Mouse (Mus musculus) left cerebral cortex, adult 9 months (tissue): ENCODE data around the gene Gm1043.

ENCODE experiments used
- DNase-seq, 2 experiments: peaks; one replicate each; pipeline ENCODE4 v3.0.0; 2022; ENCODE audit warnings: low spot score in 2 of 2

Gm1043 gene

DNA sequence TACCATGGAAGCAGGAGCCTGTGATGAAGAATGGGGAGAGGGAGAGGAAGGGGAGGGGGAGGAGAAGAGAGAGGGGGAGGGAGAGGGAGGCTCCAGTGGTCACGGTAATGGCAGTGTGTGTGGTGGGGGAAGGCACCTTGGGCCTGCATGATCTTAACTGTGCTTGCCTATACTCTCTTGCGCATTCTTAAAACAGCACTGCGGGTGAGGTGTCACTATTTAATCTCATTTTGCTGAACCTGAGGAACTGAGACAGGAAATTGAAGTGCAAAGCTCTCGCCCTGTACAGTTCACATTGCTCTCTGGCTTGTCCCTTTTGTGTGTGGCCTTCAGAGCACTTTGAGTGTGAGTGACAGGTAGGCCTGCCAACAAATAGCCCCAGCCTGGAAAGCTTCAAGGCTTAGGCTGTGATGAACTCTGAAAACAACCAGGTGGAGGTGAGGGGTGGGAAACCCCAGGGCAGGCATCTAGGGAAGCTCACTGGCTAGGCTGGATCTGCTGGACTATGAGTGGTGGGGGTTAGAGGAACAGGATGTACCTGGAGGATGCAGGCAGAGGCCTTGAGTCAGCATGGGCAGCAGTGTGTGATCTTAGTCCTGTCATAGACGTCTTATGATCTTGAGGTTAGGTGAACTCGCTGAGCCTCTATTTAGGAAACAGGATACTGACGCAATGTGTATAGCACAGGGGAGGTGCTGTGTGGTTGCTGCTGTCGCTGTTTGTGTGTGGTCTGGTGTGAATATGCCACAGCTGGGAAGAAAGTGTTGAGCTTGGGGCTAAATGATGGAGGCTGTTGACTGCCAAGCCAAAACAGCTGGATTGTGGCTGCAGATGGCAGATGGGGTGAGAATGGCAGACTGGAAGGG lies 18.2 kb upstream of the Gm1043 start:
- no peak for DNase-seq

DNA sequence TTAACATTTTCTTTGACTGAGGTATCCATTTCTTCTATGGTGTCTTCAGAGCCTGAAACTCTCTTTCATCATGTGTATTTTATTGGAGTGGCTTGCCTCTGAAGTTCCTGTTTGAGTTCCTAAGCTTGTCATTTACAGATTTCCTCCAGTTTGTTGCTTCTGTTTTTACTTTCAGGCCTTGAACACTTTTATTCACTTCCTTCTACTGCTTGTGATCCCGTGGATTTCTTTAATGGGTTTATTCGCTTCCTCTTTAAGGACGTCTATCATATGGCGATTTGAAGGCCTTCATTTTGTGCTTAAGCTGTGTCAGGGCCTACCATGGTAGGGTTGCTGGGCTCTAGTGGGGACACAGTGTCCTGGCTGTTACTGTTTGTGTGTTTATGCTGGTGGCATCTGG lies 11.5 kb upstream of the Gm1043 start:
- no peak for DNase-seq

DNA sequence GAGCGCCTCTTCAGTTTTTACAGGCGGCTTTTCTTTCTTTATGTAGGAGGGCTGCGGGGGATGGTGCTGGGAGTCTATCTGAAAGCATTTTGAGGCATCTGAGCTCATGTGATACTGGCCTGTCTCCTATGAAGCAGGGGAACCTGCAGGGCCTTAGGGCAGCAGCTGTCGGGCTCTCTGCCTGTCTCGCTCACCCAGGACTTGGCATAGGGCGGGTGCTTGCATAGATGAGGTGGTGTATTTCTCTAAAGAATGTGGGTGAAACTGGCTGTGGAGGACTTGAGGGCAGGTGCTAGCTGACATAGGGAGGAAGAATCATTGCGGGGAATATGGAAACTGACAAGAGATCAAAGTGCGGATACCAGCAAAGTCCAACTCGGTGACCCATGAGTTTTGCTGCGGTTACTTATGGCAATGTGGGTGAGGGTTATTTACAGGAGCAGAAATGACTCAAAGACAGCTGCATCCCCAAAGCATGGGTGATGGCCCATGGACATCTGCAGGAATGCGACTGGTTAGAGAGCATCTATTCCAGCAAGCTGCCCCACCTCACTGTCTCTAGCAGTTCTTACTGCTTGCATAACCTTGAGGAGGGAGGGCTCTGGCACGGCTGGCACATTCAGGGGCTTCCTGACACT lies 8.4 kb upstream of the Gm1043 start:
- DNase-seq = peak; percentile 58 to 76

DNA sequence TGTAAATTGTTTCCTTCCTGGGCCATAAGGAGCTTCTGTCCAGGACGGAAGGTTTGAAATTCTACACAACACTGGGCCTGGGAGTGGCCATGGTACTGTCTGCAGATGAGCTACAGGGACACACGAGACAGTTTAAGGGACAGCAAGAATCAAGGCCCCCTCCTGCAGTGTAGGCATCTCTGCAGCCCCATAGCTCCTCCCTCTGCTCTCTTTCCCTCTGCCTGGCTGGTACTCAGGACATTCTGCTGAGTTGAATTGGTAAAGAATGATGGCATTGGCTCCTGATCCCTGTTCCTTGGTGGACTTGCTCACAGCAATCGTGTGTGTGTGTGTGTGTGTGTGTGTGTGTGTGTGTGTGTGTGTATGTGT lies 7.9 kb upstream of the Gm1043 start:
- no peak for DNase-seq

DNA sequence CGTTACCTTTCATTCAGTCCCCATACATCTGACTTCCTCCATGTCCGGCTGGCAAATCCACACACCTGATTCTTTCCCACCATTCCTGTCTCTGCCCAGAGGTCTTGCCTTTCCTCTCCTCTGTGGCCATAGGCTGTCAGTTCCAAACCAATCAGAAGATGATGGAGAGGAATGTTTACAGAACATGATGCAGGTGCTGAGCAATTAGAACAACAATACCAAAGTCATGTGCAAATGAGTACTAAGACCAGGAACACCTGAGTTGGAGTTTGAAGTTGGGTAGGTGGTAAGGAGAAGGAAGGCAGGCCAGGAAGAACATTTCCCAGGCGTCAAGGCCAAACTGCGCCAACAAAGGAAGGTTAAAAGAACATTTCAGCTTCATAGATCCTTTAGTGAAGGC lies 5.7 kb upstream of the Gm1043 start:
- DNase-seq = no peak

DNA sequence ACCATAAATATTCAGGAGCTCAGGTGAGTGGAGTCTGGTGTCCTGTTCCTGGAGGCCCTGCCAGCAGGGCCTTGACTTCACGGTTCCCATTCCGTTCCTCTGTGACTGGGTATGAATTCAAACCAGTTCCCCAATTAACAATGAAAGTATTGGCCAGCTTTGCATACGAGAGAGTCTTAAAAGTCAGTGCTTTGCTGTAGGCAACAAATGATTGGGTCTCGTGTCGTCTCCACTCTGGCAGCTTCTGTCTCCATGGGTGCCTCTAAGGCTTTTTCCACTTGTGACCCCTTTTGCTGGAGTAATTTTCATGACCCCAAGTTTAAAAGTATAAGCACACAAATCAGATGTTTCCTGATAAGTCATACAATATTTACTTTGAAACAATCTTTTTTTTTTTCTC lies 4.6 kb upstream of the Gm1043 start:
- no peak for DNase-seq

DNA sequence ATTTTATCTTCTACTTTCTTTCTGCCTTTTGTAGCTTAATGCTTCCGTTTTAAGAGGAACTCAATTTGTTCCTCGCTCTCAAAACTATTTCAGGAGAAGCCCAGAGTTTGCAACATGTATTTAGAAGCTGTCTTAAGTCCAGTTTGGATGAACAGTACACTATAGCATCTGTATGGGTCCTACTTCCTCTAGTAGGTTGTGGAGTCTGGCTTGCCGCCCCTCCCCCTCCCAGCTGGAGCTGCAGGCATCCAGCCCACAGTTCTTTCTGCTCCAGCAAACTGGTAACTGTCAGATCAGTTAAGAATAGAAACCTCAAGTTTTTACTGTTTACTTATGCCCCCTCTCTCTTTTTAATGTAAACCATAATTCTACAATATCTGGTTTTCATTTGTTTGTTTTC lies 2.8 kb upstream of the Gm1043 start:
- peak; percentile 61 to 81 for DNase-seq

DNA sequence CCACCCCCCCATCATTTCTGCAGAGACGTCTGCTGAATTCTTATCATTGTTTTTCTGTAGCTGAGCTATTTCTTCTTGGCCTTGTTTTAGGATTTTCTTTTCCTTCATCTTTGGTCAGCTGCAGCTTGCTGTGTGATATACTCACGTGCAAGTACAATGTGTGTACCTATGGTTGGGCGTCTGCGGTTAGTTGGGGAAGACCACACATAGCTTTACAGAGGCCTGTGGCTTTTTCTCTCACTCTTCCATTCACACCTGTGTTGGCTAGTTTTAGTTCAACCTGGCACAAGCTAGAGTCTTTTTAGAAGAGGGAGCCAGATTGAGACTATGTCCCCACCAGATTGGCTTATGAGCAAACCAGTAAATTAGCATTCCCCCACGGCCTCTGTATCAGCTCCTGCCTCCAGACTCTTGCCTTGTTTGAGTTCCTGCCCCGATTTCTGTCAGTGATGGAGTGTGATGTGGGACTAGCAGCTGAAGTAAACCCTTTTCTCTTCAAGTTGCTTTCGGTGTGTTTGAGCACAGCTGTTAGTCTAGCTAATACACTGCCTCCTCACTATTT lies 1.9 kb upstream of the Gm1043 start:
- DNase-seq = no peak

DNA sequence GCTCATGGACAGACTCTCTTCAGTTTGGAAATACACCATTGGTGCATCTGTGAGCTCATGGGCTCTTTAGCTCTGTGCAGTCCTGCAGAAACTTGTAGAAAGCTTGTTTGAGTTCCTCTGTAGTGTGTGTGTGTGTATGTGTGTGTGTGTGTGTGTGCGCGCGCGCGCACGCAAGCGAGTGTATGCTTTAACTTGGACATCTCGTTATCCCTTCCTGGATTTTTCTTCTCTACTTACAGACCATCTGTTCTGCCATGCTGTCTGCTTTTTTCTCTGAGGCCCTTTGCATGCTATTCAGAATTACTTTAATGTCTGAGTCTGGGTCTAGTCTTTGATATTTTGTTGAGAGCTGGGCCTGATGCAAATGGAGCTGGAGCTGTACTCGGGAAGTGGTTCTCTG lies 1.3 kb upstream of the Gm1043 start:
- no peak for DNase-seq

DNA sequence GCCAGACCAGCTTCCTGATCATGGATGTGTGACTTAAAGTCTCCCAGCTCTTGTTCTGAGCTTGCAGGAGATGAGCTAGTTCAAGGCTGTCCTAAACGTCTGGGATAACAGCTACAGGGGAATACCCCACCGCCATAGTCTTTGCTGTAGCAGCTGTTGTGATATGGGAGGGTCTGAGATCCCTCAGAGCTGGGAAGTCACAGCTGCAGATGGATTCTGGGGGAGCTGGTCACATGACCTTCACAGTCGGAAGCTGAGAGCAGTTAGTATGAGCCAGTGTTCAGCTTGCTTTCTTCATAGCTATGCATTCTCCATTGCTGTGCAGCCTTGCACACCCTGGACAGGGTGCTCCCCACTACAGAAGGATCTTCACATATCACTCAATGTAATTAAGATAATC lies 748 bp downstream of the Gm1043 start:
- DNase-seq = no peak

DNA sequence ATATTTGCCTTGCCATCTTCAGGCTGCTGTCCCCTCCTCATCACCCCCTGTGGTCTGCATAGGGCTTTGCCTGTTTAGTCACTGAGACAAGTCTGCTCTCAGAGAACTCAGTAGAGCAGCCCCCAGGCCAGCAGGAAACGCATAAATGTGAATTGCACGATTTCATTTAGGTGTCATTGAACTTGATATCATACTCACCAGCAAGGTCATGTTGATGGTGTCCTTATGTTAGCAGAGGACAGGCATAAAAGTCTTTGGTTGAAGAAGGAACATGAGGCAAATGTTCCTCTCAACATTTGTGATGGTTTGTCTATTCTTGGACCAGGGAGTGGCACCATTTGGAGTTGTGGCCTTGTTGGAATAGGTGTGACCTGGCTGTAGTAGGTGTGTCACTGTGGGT lies 2.6 kb downstream of the Gm1043 start:
- DNase-seq = no peak

DNA sequence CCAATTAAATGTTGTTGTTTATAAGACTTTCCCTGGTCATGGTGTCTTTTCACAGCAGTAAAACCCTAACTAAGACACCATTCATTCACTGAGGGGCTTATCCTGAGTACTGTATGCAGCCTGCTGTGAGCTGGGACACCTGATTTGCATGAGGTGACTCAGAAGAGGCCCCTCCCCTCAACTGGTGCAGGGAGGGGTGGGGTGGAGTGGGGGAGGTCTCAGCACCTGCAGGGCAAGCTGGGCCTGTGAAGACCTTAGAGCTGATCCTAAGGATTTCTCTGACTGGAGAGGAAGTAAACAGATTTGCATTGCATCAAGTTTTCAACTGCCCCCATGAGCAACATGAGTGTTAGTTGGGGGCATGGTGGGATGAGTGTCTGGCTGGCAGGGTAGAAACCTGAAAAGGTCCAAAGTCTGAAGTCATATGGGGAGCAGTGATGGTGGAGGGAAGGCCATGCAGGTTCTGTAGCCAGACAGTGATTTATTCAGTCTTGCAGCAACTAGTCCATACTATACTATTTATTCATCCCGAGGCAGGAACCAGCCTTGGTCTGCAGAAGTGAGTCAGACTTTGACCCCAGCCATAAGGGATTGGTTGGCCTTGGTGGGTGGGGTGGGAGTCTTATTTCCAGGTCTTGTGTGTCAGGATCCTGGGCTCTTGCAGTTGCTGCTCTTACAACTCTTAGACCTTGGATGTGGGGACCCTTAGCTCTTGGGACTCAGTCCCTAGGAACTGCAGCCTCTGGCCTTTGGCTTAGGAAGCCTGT lies 3.4 kb downstream of the Gm1043 start:
- no peak for DNase-seq

DNA sequence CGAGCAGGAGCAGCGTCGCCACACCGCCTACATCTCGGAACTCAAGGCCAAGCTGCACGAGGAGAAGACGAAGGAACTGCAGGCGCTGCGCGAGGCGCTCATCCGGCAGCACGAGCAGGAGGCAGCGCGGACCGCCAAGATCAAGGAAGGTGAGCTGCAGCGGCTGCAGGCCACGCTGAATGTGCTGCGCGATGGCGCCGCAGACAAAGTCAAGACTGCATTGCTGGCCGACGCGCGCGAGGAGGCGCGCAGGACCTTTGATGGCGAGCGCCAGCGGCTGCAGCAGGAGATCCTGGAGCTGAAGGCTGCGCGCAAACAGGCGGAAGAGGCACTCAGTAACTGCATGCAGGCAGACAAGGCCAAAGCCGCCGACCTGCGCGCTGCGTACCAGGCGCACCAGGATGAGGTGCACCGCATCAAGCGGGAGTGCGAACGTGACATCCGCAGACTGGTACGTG lies 6.0 kb downstream of the Gm1043 start:
- no peak for DNase-seq

DNA sequence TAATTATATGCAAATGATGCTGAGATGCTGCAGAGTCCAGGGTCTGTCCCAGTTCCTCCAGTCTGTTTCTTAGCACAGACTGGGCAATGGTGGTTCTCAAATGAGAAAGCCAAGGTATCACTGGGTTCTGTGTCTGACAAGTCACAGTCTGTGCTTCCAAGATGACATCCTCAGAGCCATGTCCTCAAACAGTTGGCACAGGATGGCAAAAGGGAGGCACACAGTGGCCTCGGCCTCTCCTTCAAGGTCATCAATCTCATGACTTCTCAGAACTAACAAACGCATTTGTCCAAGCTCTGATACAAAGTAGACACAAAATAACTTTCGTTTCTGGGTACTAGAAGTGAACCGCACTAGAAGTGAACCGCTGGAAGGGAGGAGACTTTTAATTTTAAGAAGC lies 9.8 kb downstream of the Gm1043 start:
- DNase-seq = no peak

DNA sequence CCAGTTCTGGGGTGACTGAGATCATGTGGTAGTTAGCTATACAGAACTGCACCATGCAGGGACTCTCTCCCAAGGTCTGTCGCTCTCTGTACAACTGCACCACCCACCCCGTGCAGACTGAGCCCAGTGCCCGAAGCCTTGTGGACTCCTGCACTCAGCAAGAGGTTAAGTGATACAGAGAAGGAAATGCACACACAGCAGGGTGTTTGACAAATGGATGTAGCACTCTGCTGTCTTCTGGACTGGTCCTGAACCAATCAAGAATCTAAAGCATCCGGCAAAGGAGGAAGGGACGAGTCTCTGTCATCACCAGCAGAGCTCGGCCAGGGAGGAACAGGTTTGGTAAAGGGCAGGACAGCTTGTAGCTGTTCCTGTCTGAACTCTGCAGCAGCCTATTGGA lies 12.4 kb downstream of the Gm1043 start:
- no peak for DNase-seq

DNA sequence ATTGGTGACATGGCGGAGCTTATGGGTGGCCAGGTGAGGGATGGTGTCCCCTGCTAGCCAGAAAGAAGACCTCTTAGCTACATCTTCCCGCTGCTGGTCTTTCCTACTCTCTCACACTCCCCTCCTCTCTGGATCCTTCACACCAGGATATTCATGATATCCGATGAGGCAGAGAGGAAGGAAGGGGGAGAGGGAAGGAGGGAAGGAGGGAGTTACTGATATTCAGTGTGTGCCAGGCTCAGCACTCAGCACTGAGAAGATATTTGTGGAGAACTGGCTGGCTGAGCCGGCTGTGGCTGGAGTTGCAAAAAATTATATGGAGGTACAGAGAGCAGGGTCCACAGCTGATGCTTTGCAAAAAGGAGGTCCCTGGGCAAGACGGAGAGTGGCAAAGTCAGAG lies 15.6 kb downstream of the Gm1043 start:
- no peak for DNase-seq

DNA sequence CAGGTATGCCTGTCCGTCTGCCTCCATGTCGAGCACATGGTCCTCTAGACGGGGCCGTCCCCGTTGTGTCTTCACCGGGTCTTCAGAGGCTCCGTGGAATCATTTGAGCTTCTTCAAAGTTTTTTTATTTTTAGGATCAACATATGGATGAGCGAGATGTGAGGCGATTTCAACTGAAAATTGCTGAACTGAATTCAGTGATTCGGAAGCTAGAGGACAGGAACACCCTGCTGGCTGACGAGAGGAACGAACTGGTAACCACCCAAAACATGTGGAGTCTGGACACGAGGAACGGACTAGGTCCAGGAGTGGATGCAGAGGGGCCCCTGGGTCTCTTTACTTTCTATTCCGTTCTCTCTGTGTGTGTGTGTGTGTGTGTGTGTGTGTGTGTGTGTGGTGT lies 16.5 kb downstream of the Gm1043 start:
- peak in 1 of 2 experiments; percentile 40 for DNase-seq

DNA sequence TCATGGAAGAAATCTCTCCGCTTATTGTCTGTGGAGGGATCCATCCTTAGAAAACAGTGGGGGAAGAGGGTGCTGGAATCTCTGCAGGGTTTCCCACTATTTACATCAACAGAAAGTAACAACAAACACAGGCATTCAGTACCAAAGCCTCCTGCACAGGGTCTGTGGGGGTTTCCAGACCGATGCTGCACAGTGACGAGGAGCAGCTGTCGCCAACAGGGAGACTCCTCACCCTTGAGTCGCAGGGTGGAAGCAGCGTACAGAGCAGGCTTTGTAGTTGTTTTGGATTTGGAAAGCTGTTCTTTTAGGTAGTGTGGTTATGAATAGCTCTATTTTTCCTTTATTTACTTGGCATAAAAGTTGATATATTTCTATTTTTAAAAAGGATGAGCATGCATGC lies 16.9 kb downstream of the Gm1043 start:
- DNase-seq = no peak

DNA sequence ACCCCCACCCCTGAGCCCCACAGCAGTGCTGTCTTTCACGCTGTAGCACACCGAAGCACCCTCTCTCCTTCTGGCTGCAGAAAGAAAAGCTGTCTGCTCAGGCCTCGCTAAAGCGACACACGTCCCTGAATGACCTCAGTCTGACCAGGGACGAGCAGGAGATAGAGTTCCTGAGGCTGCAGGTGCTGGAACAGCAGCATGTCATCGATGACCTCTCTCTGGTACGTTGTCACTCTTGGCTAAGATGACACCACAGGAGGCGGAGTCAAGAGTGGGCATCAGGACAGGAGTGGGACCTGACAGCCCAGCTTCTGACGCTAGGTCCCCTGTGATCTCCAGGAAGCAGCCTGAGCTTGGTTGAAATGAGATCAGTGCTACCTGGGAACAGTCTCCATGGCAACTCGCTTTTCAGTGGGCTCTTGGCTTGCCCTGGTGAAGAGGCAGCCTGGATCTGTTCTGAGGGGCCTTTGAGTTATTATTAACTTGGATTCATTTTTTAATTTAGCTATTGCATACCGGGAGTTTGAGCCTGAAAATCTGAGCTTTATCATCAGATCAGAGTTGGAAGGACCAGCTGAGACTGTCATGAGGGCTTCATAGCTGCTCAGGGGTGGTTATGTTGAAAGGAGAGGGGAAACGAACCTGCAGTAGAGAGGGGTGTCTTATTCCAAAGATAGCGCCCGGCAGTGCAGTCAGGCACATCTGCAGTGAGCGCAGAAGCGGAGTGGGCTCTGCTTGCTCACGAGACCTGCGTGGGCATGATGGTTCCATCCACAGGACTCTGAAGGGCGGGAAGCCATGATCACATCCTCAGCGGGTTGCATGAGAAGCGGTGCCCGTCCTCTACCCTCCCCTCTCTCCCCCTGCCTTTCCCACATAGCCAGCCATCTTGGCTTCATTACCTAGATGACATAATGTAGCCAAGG lies 20.6 kb downstream of the Gm1043 start:
- DNase-seq = peak in 1 of 2 experiments; percentile 40

DNA sequence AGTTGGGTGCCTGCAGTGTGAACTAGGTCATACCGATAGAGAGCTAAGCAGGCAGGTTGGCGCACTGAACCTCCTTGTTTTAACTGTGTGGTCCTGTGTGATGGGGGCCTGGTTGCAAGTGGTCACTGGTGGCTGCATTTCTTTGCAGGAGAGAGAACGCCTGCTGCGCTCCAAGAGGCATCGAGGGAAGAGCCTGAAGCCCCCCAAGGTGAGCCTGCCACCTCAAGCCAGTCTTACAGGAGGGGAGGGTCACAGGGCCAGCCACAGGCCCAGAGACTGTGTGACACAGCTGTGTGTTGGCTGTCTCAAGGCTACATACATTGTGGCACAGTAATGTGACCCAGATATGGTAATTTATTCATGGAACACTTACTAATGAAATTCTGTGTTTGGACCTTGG lies 21.9 kb downstream of the Gm1043 start:
- DNase-seq = no peak

DNA sequence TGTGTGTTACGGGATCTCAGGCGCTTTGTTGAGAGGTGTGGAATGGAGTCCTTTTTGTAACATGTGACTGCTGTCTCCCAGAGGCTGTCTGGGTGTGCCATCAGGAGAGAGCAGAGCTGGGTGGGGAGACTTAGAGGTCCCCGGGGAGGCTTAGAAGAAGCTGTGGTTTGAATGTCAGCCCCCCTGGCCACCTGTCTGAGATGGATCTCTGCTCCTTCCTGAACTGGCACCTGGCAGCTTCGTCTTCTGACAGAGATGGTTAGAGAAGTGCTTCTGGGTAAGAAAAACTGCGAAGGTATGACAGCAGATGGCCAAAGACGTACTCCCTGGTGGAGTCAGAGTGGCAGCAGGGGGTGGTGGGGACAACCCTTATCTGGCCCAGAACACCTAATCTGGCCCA lies 22.4 kb downstream of the Gm1043 start:
- DNase-seq = no peak
